Mouse (Mus musculus) G1E (cell line): ENCODE data around the gene Gm45233. TPM values are rescaled to one million over a fixed set of nuclear protein-coding genes. Genes with fewer than 3 reads are reported as not detected.

Experiments used
- ATAC-seq: 2 replicates; pipeline ENCODE4 v1.8.0; 2016; ENCODE audit warnings: mild to moderate bottlenecking; ENCODE audit not compliant: insufficient number of reproducible peaks, poor library complexity, low FRiP score, severe bottlenecking; ENCODE audit errors: extremely low read depth
- DNase-seq: peaks from one replicate; pipeline ENCODE4 v3.0.0; 2012; ENCODE audit warnings: low spot score
- H3K27me3 ChIP-seq: 2 replicates; pipeline ENCODE4 v1.6.1; 2012; ENCODE audit warnings: mild to moderate bottlenecking, low read length, inconsistent platforms; ENCODE audit not compliant: insufficient read depth
- H3K36me3 ChIP-seq: replicated peaks from 2 replicates; pipeline ENCODE3; 2012; ENCODE audit warnings: mild to moderate bottlenecking, inconsistent platforms
- H3K4me1 ChIP-seq: 2 replicates; pipeline ENCODE4 v1.6.1; 2012; ENCODE audit warnings: low read depth, low read length, inconsistent platforms, mixed read lengths; ENCODE audit not compliant: insufficient read depth
- H3K4me3 ChIP-seq: 2 replicates; pipeline ENCODE4 v1.5.1; 2012; ENCODE audit warnings: low read depth, mild to moderate bottlenecking, inconsistent platforms, low read length, moderate library complexity, mixed read lengths
- H3K9me3 ChIP-seq: replicated peaks from 2 replicates; pipeline ENCODE4 v1.6.1; 2012; ENCODE audit warnings: inconsistent platforms
- CTCF ChIP-seq: IDR thresholded peaks from 2 replicates; pipeline ENCODE4 v1.5.1; 2012; ENCODE audit warnings: low read depth, low read length, inconsistent platforms, mixed read lengths
- GATA1 ChIP-seq: IDR thresholded peaks from 2 replicates; pipeline ENCODE4 v1.6.1; 2012; ENCODE audit warnings: borderline replicate concordance, low read length, inconsistent platforms, mixed read lengths
- GATA2 ChIP-seq: IDR thresholded peaks from 2 replicates; pipeline ENCODE4 v1.6.1; 2012; ENCODE audit warnings: low read depth, low read length, inconsistent platforms, borderline replicate concordance
- POLR2AphosphoS5 ChIP-seq: IDR thresholded peaks from 2 replicates; pipeline ENCODE4 v1.6.1; 2012; ENCODE audit warnings: low read depth, low read length, inconsistent platforms; ENCODE audit not compliant: insufficient replicate concordance
- TAL1 ChIP-seq: conservative IDR thresholded peaks from 2 replicates; pipeline ENCODE4 v1.6.1; 2012; ENCODE audit warnings: low read depth, low read length, inconsistent platforms, mixed read lengths
- polyA plus RNA-seq: library from polyadenylated mRNA; stranded (reverse); fragments of >175 nt; gene quantifications from 2 replicates; pipeline ENCODE4 v1.2.3, GENCODE M21; 2012
- total RNA-seq, 2 experiments: library from RNA; stranded (forward) in 1 of 2; stranded (reverse) in 1 of 2; fragments of 200-1000 nt in 1 of 2; fragments of >200 nt in 1 of 2; fragmentation: Nextera tagmentation in 1 of 2; gene quantifications; 2 replicates each; pipeline ENCODE4 v1.2.3; 2014 to 2017

The Gm45233 gene
- total and polyA plus RNA-seq, 3 experiments, result not detected

GRCm38 (mm10) chr7:43512519-43512918 is 68.6 kb downstream of the Gm45233 start:
- TF ChIP-seq GATA1, result no peak
- TF ChIP-seq POLR2AphosphoS5, result no peak
- TF ChIP-seq TAL1, result no peak
- no peak for TF ChIP-seq CTCF
- TF ChIP-seq GATA2, result no peak
- H3K27me3 ChIP-seq, result no peaks in the 10 kb centered on the region
- H3K4me1 ChIP-seq, result no peaks in the 10 kb centered on the region
- no peak overlapping the region for H3K4me3 ChIP-seq
- DNase-seq (no peak), ATAC-seq (no peak)
- H3K36me3 ChIP-seq, result no peaks in the 10 kb centered on the region
- no peaks in the 10 kb centered on the region for H3K9me3 ChIP-seq

Other genes starting within 250 kb of the Gm45233 start
- 16.0 and 21.3 TPM in 2 replicates for gene Zfp715, start 130.8 kb upstream of the Gm45233 start, total RNA-seq (2014; fragmentation: Nextera tagmentation)
- gene Zfp715, start 130.8 kb upstream of the Gm45233 start, total RNA-seq (2017), result 21.4 and 23.8 TPM in 2 replicates
- 1.7 and 3.9 TPM in 2 replicates for gene Zfp715, start 130.8 kb upstream of the Gm45233 start, polyA plus RNA-seq
- gene Siglecf, start 92.8 kb upstream of the Gm45233 start, total RNA-seq (2014; fragmentation: Nextera tagmentation), result not detected in 2 replicates
- gene Siglecf, start 92.8 kb upstream of the Gm45233 start, total RNA-seq (2017), result 1.4 and 1.5 TPM in 2 replicates
- gene Siglecf, start 92.8 kb upstream of the Gm45233 start, polyA plus RNA-seq, result 0.19 and 0.24 TPM in 2 replicates
- gene Siglecg, start 35.9 kb upstream of the Gm45233 start, total RNA-seq (2014; fragmentation: Nextera tagmentation), result not detected in 2 replicates
- gene Siglecg, start 35.9 kb upstream of the Gm45233 start, total RNA-seq (2017), result 0.06 and 0.11 TPM in 2 replicates
- not detected in 2 replicates for gene Siglecg, start 35.9 kb upstream of the Gm45233 start, polyA plus RNA-seq
- not detected in 2 replicates for gene Lim2, start 16.5 kb upstream of the Gm45233 start, total RNA-seq (2014; fragmentation: Nextera tagmentation)
- gene Lim2, start 16.5 kb upstream of the Gm45233 start, total RNA-seq (2017), result not detected in 2 replicates
- 0.04 TPM in 1 of 2 replicates, not detected in the other for gene Lim2, start 16.5 kb upstream of the Gm45233 start, polyA plus RNA-seq
- gene Nkg7, start 7.1 kb upstream of the Gm45233 start, total RNA-seq (2014; fragmentation: Nextera tagmentation), result not detected in 2 replicates
- not detected in 2 replicates for gene Nkg7, start 7.1 kb upstream of the Gm45233 start, total RNA-seq (2017)
- not detected in 2 replicates for gene Nkg7, start 7.1 kb upstream of the Gm45233 start, polyA plus RNA-seq
- not detected in 2 replicates for gene Cldnd2, start 3.3 kb upstream of the Gm45233 start, total RNA-seq (2014; fragmentation: Nextera tagmentation)
- not detected in 2 replicates for gene Cldnd2, start 3.3 kb upstream of the Gm45233 start, total RNA-seq (2017)
- gene Cldnd2, start 3.3 kb upstream of the Gm45233 start, polyA plus RNA-seq, result not detected in 2 replicates
- 75.0 and 92.3 TPM in 2 replicates for gene Etfb, start within 50 bp of the Gm45233 start, total RNA-seq (2014; fragmentation: Nextera tagmentation)
- 207 and 218 TPM in 2 replicates for gene Etfb, start within 50 bp of the Gm45233 start, total RNA-seq (2017)
- 60.1 and 77.3 TPM in 2 replicates for gene Etfb, start within 50 bp of the Gm45233 start, polyA plus RNA-seq
- gene Vsig10l, start 19.0 kb downstream of the Gm45233 start, total RNA-seq (2014; fragmentation: Nextera tagmentation), result not detected in 2 replicates
- gene Vsig10l, start 19.0 kb downstream of the Gm45233 start, total RNA-seq (2017), result 0.33 and 0.35 TPM in 2 replicates
- gene Vsig10l, start 19.0 kb downstream of the Gm45233 start, polyA plus RNA-seq, result 0.32 and 0.44 TPM in 2 replicates
- not detected in 2 replicates for gene Iglon5, start 45.9 kb downstream of the Gm45233 start, total RNA-seq (2014; fragmentation: Nextera tagmentation)
- 0.05 and 0.06 TPM in 2 replicates for gene Iglon5, start 45.9 kb downstream of the Gm45233 start, total RNA-seq (2017)
- not detected in 2 replicates for gene Iglon5, start 45.9 kb downstream of the Gm45233 start, polyA plus RNA-seq
- gene 4931406B18Rik, start 61.8 kb downstream of the Gm45233 start, total RNA-seq (2014; fragmentation: Nextera tagmentation), result not detected in 2 replicates
- gene 4931406B18Rik, start 61.8 kb downstream of the Gm45233 start, total RNA-seq (2017), result 0.06 and 0.44 TPM in 2 replicates
- not detected in 2 replicates for gene 4931406B18Rik, start 61.8 kb downstream of the Gm45233 start, polyA plus RNA-seq
- 0.10 TPM in 1 of 2 replicates, not detected in the other for gene Cd33, start 100.3 kb downstream of the Gm45233 start, total RNA-seq (2014; fragmentation: Nextera tagmentation)
- 0.41 and 0.60 TPM in 2 replicates for gene Cd33, start 100.3 kb downstream of the Gm45233 start, total RNA-seq (2017)
- 0.13 and 0.69 TPM in 2 replicates for gene Cd33, start 100.3 kb downstream of the Gm45233 start, polyA plus RNA-seq
- gene Zfp658, start 118.1 kb downstream of the Gm45233 start, total RNA-seq (2014; fragmentation: Nextera tagmentation), result 1.2 and 1.3 TPM in 2 replicates
- 1.1 and 1.2 TPM in 2 replicates for gene Zfp658, start 118.1 kb downstream of the Gm45233 start, total RNA-seq (2017)
- gene Zfp658, start 118.1 kb downstream of the Gm45233 start, polyA plus RNA-seq, result 0.24 and 0.25 TPM in 2 replicates
- 7.0 and 11.0 TPM in 2 replicates for gene Zfp719, start 135.5 kb downstream of the Gm45233 start, total RNA-seq (2014; fragmentation: Nextera tagmentation)
- 6.4 and 7.8 TPM in 2 replicates for gene Zfp719, start 135.5 kb downstream of the Gm45233 start, total RNA-seq (2017)
- gene Zfp719, start 135.5 kb downstream of the Gm45233 start, polyA plus RNA-seq, result 0.07 and 0.12 TPM in 2 replicates
- gene Zfp819, start 163.0 kb downstream of the Gm45233 start, total RNA-seq (2014; fragmentation: Nextera tagmentation), result not detected in 2 replicates
- 0.05 TPM in 1 of 2 replicates, not detected in the other for gene Zfp819, start 163.0 kb downstream of the Gm45233 start, total RNA-seq (2017)
- gene Zfp819, start 163.0 kb downstream of the Gm45233 start, polyA plus RNA-seq, result not detected in 2 replicates
- gene Ceacam18, start 190.6 kb downstream of the Gm45233 start, total RNA-seq (2014; fragmentation: Nextera tagmentation), result not detected in 2 replicates
- gene Ceacam18, start 190.6 kb downstream of the Gm45233 start, total RNA-seq (2017), result 0.16 and 0.29 TPM in 2 replicates
- not detected in 2 replicates for gene Ceacam18, start 190.6 kb downstream of the Gm45233 start, polyA plus RNA-seq
- gene Siglece, start 216.0 kb downstream of the Gm45233 start, total RNA-seq (2014; fragmentation: Nextera tagmentation), result 1.2 TPM in 1 of 2 replicates, not detected in the other
- gene Siglece, start 216.0 kb downstream of the Gm45233 start, total RNA-seq (2017), result 0.05 TPM in 1 of 2 replicates, not detected in the other
- not detected in 2 replicates for gene Siglece, start 216.0 kb downstream of the Gm45233 start, polyA plus RNA-seq
- gene Ctu1, start 227.9 kb downstream of the Gm45233 start, total RNA-seq (2014; fragmentation: Nextera tagmentation), result 2.5 and 2.7 TPM in 2 replicates
- 6.5 and 8.6 TPM in 2 replicates for gene Ctu1, start 227.9 kb downstream of the Gm45233 start, total RNA-seq (2017)
- 14.9 and 20.9 TPM in 2 replicates for gene Ctu1, start 227.9 kb downstream of the Gm45233 start, polyA plus RNA-seq
- not detected in 2 replicates for gene Klk14, start 246.3 kb downstream of the Gm45233 start, total RNA-seq (2014; fragmentation: Nextera tagmentation)
- not detected in 2 replicates for gene Klk14, start 246.3 kb downstream of the Gm45233 start, total RNA-seq (2017)
- gene Klk14, start 246.3 kb downstream of the Gm45233 start, polyA plus RNA-seq, result not detected in 2 replicates